Mouse (Mus musculus) layer of hippocampus, adult 11-12 months (tissue): ENCODE results near the gene Ndufb8.

Experiments
- DNase-seq: peaks from one replicate; pipeline ENCODE4 v3.0.0; 2022; ENCODE audit warnings: low spot score

Ndufb8 gene

DNA sequence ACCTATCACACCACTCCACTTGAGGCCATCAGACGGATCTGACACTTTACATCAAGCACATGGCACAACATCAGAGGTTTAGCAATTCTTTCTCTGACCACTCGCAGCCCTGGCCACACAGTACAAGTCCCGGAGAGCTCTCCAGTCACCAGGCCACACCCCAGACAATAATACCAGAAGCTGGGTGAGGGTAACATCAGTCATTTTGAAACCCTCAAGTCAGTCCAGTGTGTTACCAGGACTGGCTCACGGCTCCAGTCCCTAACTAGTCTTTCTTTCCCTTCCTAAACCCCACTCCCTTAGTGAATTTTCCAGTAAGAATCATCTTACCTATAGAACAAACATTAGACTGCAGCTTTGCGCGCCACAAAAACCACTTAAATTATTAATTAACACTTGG, 25.2 kb downstream of the Ndufb8 start:
- no peak for DNase-seq

DNA sequence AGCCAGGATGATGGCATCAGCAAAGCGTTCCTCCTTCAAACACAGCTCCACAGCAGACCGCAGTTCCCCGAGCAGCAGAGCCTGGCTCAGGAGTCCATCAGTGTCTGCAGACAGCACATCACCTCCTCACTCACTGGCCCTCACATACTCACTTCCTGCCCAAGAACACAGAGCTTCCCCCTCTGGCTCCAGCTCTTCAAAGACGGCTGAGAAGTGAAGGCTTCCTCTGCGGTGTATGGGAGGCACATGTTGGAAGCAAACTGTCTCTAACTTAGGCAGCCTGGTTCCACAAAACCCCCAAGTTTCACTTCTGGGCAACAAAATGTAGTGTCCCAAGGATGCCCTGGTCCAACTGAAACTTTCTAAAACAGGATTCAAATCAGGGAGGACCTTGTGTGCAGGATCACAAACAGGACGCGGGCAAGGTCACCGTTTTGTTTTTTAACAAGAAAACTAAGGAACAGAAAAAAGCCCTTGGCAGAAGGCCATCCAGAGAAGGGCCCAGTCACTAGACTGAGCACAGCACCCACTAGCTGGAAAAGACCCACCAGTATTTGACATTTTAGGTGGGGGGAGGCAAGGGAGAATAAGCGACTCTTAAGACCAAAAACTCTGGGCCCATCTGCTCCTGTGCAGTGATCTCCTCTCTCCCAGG, 29.6 kb downstream of the Ndufb8 start:
- no peak for DNase-seq

DNA sequence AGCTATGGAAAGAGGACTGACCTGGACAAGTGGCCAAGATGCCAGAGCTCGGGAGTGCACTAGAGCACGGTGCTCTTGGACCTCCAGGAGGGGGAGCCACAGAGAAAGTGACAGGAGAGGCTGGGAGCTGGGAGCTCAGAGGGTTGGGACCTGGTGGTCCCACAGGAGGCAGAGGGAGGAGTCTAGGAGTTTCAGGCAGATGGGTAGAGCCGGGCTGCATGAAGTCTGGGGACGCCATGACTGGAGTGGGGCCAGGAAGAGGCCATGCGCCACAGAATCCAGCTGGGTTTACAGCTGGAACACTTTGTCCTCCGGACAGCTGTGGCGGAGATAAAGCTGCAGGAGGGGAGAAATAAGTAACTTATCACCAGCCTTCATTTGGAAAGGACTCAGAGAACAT, 36.1 kb downstream of the Ndufb8 start:
- DNase-seq: no peak

DNA sequence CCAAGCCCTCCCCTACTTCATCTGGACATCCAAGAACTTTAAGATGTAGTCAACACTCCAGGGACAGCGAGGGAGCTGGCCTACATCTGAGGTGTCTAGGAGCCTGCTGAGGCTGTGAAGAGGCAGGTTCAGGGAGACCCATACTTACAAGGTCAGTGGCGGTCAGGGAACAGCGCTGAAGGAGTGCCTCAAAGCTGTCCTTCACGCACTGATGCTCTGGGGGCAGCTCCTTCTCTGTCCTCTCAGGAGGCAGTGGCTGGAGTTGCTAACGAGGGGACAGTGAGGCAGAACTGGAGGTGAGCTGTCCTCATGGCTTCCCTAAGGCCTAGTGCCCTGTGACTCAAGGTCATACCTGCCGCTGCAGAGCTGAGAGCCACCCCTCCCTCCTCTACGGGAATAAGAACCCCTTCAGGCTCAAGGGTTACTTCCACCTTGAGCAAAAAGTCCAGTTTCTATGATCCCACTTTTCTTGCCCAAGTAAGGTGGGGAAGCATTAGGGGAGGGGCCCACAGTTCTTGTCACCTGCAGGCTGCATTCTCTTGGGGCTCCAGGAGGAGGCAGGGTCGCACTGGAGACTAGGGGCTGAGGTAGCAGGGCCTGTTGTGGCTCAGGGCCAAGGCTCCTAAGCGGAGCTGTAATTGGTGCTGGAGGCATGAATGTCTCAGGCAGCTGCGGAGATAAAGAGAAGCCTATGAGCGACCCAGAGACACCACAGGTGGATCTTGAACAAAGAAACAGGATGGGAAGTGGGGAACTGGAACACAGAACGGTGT, 37.1 kb downstream of the Ndufb8 start:
- DNase-seq: no peak

DNA sequence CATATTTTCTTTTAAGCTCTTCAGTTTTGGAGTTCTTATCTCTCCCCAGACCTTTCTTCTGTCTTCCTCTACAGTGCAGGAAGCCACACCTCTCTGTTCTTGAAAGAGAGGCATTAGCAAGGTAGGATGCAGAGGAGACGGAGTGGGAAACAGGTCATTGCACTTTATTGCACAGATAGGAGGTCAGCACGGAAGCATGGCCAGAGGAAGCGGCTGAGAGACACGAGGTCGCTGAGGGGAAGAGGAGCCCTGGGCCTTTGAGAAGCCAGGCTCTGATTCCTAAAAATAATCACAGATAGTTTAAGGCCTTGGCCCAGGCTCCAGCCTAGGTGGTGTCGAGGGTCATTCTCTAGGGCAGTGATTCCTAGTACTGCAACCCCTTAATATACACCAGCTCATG, 39.5 kb downstream of the Ndufb8 start:
- no peak for DNase-seq

DNA sequence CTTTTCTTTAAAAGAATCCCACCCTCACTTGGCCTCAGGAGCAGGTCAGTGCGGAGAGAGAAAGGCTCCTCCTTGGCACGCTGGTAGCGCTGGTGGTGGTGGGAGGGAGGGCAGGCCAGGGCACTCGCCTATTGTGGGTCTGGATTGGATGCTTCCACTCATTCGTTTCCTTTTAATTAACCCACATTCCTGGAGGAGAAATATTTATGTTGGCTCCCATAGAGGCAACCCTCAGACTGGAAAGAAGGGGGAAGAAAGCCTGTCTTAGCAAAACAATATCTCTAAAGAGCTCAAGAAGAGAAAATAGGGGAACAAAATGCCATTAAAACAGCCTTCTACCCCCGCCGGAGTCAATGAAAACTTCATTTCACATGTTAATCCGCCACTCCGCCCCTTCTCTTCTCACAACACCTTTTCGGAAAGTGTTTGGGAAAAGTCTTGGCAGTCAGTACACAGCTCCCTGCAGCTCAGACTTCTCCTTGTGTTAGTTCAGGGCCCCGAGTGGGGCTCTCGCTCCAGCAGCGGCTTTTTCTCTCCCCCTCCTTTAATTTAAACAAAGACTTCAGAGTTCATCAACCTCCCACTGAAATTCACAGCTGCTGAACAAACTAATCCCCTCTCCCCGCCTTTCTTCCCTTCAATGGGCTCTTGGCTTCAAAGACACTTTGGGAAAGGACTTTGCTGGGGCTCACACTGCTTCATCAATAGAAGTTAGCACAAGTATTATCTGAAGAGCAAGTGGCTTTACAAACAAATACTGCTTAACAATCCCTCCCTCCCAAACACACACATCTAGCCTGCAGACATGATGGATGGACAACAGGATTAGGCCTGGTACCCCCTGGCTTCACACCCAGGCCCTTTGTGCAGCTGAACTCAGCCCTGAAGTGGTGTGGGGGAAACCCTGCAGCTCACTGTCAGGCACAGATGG, 40.5 kb downstream of the Ndufb8 start:
- DNase-seq: no peak

DNA sequence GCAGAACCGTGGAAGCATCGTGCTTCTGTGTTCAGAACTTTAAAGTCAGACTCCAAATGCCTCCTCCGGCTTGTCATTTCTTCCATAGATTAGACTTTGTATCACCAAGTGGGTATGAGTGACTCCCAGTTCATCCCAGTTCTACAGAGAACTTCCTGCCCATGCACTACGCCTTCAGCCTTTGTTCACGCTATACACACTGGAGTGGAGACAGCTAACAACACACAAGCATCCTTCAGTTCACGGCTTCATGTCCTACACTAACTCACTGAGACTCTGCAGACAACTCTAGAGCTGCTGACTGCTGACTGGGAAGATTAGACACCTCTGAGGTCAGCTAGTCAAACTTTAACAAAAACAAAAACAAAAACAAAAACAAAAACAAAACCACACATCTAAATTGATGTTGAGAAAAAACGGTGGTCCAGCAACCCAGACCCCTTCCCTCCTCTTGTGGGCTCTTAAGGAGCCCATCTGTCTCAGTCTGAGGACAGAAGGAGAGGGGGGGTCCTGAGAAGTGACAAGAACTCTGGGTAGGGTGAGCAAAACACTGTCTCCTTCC, 41.2 kb downstream of the Ndufb8 start:
- no peak for DNase-seq

DNA sequence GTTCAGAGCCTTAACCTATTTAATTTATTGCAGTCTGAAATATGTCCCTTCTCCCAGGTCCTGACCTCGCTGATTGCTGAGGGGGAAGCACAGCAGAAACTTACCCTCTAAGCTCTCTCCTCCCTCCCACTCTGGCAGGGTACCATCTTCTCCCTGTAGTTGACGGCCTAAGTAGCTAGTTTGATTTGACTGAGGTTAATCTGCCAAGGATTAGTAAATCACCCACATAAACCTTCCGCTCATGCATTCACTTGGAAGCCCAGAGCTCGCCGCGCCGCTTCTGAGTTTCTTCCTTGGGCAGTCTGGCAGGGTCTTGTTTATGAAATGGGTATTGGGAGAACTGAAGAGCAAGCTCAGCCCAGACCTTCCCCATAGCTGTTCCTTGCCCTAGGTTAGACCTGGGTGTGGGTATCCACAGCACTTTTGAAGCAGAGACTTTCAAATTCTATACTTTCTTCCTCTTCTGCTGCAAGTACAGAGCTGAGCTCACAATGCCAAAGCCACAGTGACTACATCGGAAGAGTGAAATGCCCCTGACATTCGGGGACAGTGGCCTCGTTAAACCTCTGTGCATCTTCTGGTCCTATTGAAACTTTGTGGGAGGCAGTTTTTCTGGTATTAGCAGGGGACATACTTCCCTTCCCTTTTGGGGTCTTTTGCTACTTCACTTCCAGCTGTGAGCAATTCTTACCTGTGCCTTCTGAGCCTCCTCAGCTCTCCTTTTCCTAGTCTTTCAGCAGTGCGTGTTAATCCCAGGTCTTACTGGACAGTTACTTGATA, 42.0 kb downstream of the Ndufb8 start:
- no peak for DNase-seq

DNA sequence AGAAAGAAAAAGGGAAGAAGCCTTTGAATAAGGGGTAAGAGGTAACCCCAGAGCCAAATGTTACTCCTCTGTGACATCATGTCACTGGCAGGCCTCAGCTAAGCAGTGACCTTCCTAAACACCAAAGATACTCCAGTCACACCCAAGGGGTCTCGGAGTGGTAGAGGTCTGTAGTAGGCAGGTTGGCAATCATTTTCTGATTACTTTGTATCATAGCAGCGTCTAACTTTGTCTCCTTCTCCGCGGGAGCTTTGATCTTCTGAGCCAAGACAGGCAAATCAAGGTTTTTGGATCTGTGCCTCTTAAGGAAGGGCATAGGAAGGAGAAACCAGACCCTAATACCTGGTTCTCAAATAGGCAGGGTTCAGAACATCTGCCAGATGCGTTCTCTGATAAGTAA, 42.6 kb downstream of the Ndufb8 start:
- DNase-seq: no peak

DNA sequence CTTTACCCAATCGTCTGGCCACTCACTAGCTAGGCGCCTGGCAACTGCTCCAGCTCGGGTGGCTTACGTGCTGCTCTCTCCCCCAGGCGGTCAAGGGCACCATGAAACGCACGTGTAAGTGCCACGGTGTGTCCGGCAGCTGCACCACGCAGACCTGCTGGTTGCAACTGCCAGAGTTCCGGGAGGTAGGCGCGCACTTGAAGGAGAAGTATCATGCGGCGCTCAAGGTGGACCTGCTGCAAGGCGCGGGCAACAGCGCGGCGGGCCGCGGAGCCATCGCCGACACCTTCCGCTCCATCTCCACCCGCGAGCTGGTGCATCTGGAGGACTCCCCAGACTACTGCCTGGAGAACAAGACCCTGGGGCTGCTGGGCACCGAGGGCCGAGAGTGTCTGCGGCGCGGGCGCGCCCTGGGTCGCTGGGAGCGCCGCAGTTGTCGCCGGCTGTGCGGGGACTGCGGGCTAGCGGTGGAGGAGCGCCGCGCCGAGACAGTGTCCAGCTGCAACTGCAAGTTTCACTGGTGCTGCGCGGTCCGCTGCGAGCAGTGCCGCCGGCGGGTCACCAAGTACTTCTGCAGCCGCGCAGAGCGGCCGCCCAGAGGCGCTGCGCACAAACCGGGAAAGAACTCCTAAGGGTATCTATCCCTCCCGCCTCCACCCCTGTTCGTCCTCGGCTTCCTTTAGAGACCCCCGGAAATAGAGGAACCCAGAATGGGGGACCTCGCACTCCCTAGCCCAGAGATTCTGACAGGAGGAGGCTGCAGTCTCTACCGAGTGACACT, 43.6 kb downstream of the Ndufb8 start:
- no peak for DNase-seq

DNA sequence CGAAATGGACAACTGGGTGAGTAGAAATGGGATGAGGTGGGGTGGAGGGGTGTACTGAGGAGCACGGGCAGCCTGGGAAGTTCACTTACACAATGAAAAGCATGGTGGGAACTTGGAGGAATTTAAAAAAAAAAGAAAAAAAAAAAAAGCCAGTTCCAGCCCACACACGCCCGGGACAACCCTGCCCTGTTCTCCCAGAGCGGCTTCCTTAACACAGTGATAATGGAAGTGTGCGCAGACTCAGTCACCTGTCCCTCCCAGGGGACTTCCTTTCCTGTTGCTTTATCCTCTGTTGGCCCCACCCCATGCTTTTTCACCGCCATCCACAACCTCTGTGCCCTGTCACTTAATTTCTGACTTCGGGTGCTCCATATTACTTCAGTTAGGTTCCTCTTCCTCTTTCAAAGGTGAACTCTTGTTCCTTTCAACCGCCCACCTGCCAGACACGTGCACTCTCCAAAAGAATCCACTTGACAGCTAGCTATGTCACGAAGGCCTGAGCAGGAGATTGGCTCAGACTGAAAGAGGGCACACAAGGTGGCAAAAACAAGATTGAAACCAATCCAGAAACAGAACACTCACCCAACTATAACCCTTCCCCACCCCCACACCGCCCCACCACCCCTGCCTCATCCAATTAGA, 44.6 kb downstream of the Ndufb8 start:
- no peak for DNase-seq

DNA sequence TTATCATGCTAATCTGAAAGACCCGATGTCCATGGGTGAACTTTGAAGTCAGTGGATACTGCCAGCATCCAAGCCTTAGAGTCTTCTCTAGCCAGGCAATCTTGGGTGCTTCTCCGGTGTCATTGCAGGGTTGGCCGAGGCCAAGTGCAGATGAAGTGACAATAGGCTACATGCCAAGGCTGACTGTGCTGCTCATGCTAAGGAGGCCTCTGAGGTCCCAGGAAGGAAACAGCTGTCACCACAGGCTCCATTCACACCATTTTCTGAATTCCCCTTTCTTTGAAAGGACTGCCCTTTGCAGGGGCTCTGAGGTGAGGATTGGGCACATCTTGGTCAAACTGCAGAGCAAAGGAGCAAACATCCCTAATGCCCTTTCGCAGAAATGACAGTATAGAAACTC, 52.5 kb downstream of the Ndufb8 start:
- no peak for DNase-seq

DNA sequence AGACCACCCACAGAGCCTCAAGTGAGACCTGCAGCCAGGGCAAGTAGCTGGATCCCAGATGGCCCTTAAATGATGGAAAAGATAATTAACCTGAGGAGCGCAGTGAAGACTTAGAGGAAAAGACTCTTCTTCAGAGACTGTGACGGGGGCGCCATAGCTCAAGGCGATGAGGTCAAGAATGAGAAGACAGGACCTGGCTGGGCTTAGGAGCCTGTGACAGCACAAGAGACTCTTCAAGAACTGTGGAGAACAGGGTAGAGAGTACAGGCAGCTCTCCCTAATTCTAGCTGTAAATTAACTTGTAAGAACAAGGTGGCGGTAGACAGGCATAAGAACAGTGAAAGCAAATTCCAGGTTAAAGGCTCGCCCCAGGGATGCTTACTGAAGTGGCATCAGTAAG, 53.3 kb downstream of the Ndufb8 start:
- no peak for DNase-seq

DNA sequence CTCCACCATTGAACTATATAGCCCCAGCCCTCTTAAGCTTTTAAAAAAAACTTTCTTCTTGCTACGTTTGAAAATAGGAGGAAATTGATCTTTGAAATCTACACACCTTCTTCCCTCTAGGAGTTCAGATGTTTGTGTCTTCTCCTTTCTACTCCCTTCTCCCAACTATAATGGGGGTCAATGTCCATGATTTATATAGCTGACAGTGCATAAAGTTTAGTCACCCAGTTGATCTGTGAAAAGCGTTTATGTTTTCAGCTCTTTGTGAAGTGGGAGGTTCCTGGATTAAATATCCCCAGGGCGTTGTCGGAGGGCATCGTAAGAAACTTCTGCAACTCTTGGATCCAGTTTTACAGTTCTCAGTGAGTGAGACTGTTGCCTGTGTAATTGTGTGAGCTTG, 55.0 kb downstream of the Ndufb8 start:
- DNase-seq: no peak

DNA sequence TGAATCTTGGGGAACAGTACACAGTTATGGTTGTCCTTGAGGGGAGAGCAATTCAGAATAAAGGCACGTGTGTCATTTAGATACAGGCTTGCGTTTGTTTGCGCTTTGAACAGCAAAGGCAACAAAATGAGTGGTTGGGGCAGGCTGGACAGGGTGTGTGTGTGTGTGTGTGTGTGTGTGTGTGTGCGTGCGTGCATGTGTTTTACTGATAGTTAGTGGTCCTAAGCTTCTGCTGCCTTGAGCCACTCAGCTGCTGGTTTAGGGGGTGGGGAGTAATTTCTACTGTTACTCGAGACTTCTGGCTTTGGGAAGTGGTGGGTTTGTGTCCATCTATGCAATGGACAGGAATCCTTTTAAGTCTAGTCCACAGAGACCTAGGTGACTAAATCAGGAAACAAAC, 56.3 kb downstream of the Ndufb8 start:
- no peak for DNase-seq
